Mouse (Mus musculus): ENCODE measurements around the gene Kcnk3. TPM values are rescaled to one million over a fixed set of nuclear protein-coding genes. Genes with fewer than 3 reads are reported as not detected.

Kcnk3 gene
- polyA plus RNA-seq, 1 experiment from 2014 or later, result 0.27 TPM

DNA sequence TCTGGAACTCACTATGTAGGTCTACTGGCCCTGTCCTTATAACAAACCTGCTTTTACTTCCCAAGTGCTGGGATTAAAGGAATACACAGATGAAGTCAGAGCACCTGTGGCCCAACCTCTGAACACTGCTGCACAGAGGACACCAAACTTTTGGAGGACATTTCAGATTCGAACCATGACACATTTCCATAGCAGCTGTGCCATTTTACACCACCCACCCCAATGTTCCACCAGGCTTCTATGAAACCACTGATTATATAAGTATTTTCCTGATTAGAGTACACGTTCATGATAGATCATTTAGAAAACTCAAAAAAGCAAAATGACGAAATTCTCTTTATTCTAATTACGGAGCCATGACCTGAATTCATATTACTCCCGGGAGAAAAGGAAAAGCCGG, 78.0 kb downstream of the Kcnk3 start:
- WGBS, result 70% methylated on average over 6 of the region's 6 CpGs
- H3K9me3 ChIP-seq (ENCODE audit: control insufficient read depth, low read length), result no peaks in the 10 kb centered on the region
- H3K4me3 ChIP-seq (ENCODE audit: low read depth, low read length), result peak overlapping the region; percentile 81
- peaks cover 12% of the 10 kb centered on the region for H3K4me1 ChIP-seq (ENCODE audit: control insufficient read depth, insufficient read depth, low read length)
- peak overlapping the region; percentile 60 for H3K4me2 ChIP-seq
- peak overlapping the region; percentile 67 for H3K9ac ChIP-seq (ENCODE audit: low read length)
- DNase-seq (ENCODE audit: low spot score, missing footprints) (no peak), ATAC-seq (ENCODE audit: low FRiP score) (no peak)
- peaks cover 2% of the 10 kb centered on the region; the same call in 1 of the 2 replicates for H3K36me3 ChIP-seq (ENCODE audit: control insufficient read depth, insufficient read depth, low read length)
- no peaks in the 10 kb centered on the region for H3K27me3 ChIP-seq (ENCODE audit: control insufficient read depth, insufficient read depth, low read length)
- H3K27ac ChIP-seq (ENCODE audit: low read depth, low read length), result no peak overlapping the region; the same call in 1 of the 2 replicates

DNA sequence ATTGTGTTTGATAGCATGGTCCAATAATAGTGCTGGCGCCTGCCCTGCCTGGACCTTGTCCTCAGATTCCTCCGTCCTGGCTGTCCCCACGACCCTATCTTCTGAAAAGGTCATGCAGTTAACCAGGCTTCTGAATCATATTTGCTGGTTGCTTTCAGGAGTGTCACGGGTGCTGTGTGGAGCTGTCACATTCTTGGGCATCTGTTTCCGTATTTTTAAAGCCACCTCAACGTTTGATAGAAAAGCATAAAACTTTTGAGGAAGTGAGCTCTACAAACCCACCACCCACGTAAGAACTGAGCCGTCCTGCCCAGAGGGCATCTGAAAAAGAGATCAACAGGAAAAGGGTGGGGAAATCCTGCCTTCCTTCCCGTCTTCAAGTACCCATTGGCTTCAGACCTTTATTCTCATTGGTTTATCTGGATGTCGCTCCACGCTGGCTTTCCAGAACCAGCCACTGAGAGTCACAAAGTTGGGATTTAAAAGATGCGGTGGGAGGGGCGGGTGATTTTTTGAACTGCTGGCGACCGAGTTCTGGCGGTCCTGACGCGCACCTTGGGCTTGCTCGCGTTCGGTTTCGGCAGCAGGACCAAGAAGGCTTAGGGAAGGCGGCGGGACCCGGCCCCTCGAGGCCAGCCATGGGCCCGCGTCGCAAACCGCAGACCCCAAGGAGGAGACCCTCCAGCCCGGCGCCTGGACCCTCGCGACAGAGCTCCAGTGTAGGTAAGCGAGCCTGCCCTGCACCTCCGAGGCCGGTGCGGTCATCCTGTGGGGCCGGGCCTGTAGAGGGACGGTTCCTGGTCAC, 78.6 kb downstream of the Kcnk3 start, which contains the start of gene Cenpa:
Cenpa (plus strand) TSS at position 387 of the 805 bp plus-strand sequence.
- ATAC-seq (ENCODE audit: low FRiP score), result peak; percentile 96
- Histone ChIP-seq H3K4me3 (ENCODE audit: low read depth, low read length) (peak within 1 kb of the TSS; percentile 81), H3K4me1 (ENCODE audit: control insufficient read depth, insufficient read depth, low read length) (peaks cover 12% of the 10 kb centered on the region), H3K27me3 (ENCODE audit: control insufficient read depth, insufficient read depth, low read length) (no peaks in the 10 kb centered on the region), H3K9me3 (ENCODE audit: control insufficient read depth, low read length) (no peaks in the 10 kb centered on the region), H3K27ac (ENCODE audit: low read depth, low read length) (peak within 1 kb of the TSS; percentile 48; the same call in 1 of the 2 replicates), H3K36me3 (ENCODE audit: control insufficient read depth, insufficient read depth, low read length) (peaks cover 3% of the 10 kb centered on the region; the same call in 1 of the 2 replicates), H3K4me2 (peak within 1 kb of the TSS; percentile 63), H3K9ac (ENCODE audit: low read length) (peak within 1 kb of the TSS; percentile 89)
- DNase-seq (ENCODE audit: low spot score, missing footprints), result peak; percentile 97
- under 1% methylated on average over 40 of the region's 40 CpGs for WGBS

- under 1% methylated on average over 13 of the region's 13 CpGs for WGBS
- DNase-seq (ENCODE audit: low spot score, missing footprints) (no peak), ATAC-seq (ENCODE audit: low FRiP score) (no peak)
- peak overlapping the region; percentile 63 for H3K4me2 ChIP-seq
- peak overlapping the region; percentile 48; the same call in 1 of the 2 replicates for H3K27ac ChIP-seq (ENCODE audit: low read depth, low read length)
- H3K9me3 ChIP-seq (ENCODE audit: control insufficient read depth, low read length), result no peaks in the 10 kb centered on the region
- H3K36me3 ChIP-seq (ENCODE audit: control insufficient read depth, insufficient read depth, low read length), result peaks cover 6% of the 10 kb centered on the region; the same call in 1 of the 2 replicates
- peaks cover 12% of the 10 kb centered on the region for H3K4me1 ChIP-seq (ENCODE audit: control insufficient read depth, insufficient read depth, low read length)
- peak overlapping the region; percentile 89 for H3K9ac ChIP-seq (ENCODE audit: low read length)
- no peaks in the 10 kb centered on the region for H3K27me3 ChIP-seq (ENCODE audit: control insufficient read depth, insufficient read depth, low read length)
- H3K4me3 ChIP-seq (ENCODE audit: low read depth, low read length), result peak overlapping the region; percentile 81
Observed at GRCm38 (mm10) chr5:30667215-30667614, 79.2 kb downstream of the Kcnk3 start.

GRCm38 (mm10) chr5:30667686-30668085, 79.7 kb downstream of the Kcnk3 start:
- Histone ChIP-seq H3K4me3 (ENCODE audit: low read depth, low read length) (peak overlapping the region; percentile 81), H3K4me2 (peak overlapping the region; percentile 63), H3K27me3 (ENCODE audit: control insufficient read depth, insufficient read depth, low read length) (no peaks in the 10 kb centered on the region), H3K9me3 (ENCODE audit: control insufficient read depth, low read length) (no peaks in the 10 kb centered on the region), H3K4me1 (ENCODE audit: control insufficient read depth, insufficient read depth, low read length) (peaks cover 12% of the 10 kb centered on the region), H3K9ac (ENCODE audit: low read length) (peak overlapping the region; percentile 89), H3K27ac (ENCODE audit: low read depth, low read length) (no peak overlapping the region), H3K36me3 (ENCODE audit: control insufficient read depth, insufficient read depth, low read length) (peaks cover 9% of the 10 kb centered on the region)
- DNase-seq (ENCODE audit: low spot score, missing footprints) (no peak), ATAC-seq (ENCODE audit: low FRiP score) (no peak)
- WGBS, result 6% methylated on average over 3 of the region's 3 CpGs

DNA sequence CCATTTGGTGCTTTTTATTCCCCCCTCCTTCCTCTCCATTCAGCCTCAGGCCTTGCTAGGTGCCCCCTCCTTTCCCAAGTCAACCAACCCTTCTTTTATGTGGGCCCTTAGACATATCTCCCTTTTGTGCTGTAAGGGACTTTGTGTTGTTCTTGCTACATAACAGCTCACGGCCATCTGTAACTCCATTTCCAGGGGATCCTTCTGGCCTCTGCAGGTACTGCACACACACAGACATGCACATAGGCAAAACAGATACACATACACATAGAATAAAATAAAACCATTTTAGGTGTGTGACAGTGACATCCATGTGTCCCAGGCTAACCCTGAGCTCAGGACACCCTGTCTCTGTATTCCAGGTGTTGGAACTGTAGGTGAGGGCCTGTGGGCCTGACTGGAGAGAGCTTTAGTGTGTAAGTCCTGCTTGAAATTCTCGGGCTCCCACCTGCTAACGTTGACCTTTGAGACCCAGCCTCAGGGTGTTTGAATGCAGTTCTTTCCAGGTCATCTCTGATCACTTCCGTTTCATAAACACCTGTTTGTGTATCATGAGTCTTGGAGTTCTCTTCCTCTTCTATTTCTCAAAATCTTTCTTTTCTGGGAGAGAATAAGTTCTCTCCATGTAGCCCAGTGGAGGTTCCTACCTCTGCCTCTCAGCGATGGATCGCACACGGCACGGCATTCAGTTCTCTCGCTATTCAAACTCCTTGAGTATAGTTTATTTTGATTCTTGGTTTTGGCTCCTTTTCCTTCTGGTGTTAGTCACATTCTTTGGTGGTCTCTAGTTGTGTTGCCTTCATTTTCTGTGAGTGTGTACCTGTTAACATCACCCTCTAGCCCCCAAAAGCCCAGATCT, 80.9 kb downstream of the Kcnk3 start:
- Histone ChIP-seq H3K9me3 (ENCODE audit: control insufficient read depth, low read length) (no peaks in the 10 kb centered on the region), H3K9ac (ENCODE audit: low read length) (no peak overlapping the region), H3K4me1 (ENCODE audit: control insufficient read depth, insufficient read depth, low read length) (peaks cover 12% of the 10 kb centered on the region), H3K27ac (ENCODE audit: low read depth, low read length) (no peak overlapping the region), H3K27me3 (ENCODE audit: control insufficient read depth, insufficient read depth, low read length) (no peaks in the 10 kb centered on the region), H3K4me3 (ENCODE audit: low read depth, low read length) (no peak overlapping the region), H3K36me3 (ENCODE audit: control insufficient read depth, insufficient read depth, low read length) (peaks cover 20% of the 10 kb centered on the region), H3K4me2 (no peak overlapping the region)
- ATAC-seq (ENCODE audit: low FRiP score) (no peak), DNase-seq (ENCODE audit: low spot score, missing footprints) (no peak)
- 95% methylated on average over 9 of the region's 9 CpGs for WGBS

- Histone ChIP-seq H3K36me3 (ENCODE audit: control insufficient read depth, insufficient read depth, low read length) (peaks cover 25% of the 10 kb centered on the region), H3K4me2 (no peak overlapping the region), H3K27ac (ENCODE audit: low read depth, low read length) (no peak overlapping the region), H3K4me1 (ENCODE audit: control insufficient read depth, insufficient read depth, low read length) (peaks cover 12% of the 10 kb centered on the region), H3K9ac (ENCODE audit: low read length) (no peak overlapping the region), H3K4me3 (ENCODE audit: low read depth, low read length) (no peak overlapping the region), H3K27me3 (ENCODE audit: control insufficient read depth, insufficient read depth, low read length) (no peaks in the 10 kb centered on the region), H3K9me3 (ENCODE audit: control insufficient read depth, low read length) (no peaks in the 10 kb centered on the region)
- 96% methylated on average over 3 of the region's 3 CpGs for WGBS
- ATAC-seq (ENCODE audit: low FRiP score), result no peak
- DNase-seq (ENCODE audit: low spot score, missing footprints), result no peak
Observed at GRCm38 (mm10) chr5:30669496-30669830, 81.5 kb downstream of the Kcnk3 start.

GRCm38 (mm10) chr5:30670091-30670490, 82.1 kb downstream of the Kcnk3 start:
- peaks cover 28% of the 10 kb centered on the region for H3K36me3 ChIP-seq (ENCODE audit: control insufficient read depth, insufficient read depth, low read length)
- no peak overlapping the region for H3K27ac ChIP-seq (ENCODE audit: low read depth, low read length)
- peaks cover 12% of the 10 kb centered on the region for H3K4me1 ChIP-seq (ENCODE audit: control insufficient read depth, insufficient read depth, low read length)
- 92% methylated on average over 7 of the region's 7 CpGs for WGBS
- H3K9me3 ChIP-seq (ENCODE audit: control insufficient read depth, low read length), result no peaks in the 10 kb centered on the region
- ATAC-seq (ENCODE audit: low FRiP score) (no peak), DNase-seq (ENCODE audit: low spot score, missing footprints) (no peak)
- no peak overlapping the region for H3K9ac ChIP-seq (ENCODE audit: low read length)
- H3K4me3 ChIP-seq (ENCODE audit: low read depth, low read length), result no peak overlapping the region
- H3K27me3 ChIP-seq (ENCODE audit: control insufficient read depth, insufficient read depth, low read length), result no peaks in the 10 kb centered on the region
- H3K4me2 ChIP-seq, result no peak overlapping the region

DNA sequence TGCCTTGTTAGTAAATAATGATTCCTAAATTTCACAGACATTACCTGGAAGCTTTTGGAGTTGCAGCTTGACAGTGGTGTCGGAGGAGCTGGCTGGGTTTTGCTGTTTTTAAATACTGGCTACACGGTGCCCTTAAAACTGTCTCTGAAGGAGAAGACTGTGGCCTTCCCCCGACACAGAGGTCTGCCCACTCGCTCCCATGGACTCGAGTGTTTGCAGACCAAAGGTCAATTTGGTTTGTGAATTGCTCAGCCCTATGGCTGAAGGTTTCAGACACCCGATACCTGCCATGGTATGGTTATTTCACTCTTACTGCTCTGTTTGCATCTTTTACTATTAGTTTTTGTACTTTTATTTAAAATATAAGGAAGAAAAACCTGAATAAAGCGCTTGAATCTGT, 86.0 kb downstream of the Kcnk3 start:
- WGBS, result 85% methylated on average over 7 of the region's 7 CpGs
- H3K36me3 ChIP-seq (ENCODE audit: control insufficient read depth, insufficient read depth, low read length), result peaks cover 33% of the 10 kb centered on the region
- no peak overlapping the region for H3K9ac ChIP-seq (ENCODE audit: low read length)
- no peak overlapping the region for H3K4me3 ChIP-seq (ENCODE audit: low read depth, low read length)
- no peak overlapping the region for H3K4me2 ChIP-seq
- ATAC-seq (ENCODE audit: low FRiP score), result no peak
- no peak overlapping the region for H3K27ac ChIP-seq (ENCODE audit: low read depth, low read length)
- H3K27me3 ChIP-seq (ENCODE audit: control insufficient read depth, insufficient read depth, low read length), result no peaks in the 10 kb centered on the region
- no peak for DNase-seq (ENCODE audit: low spot score, missing footprints)
- H3K9me3 ChIP-seq (ENCODE audit: control insufficient read depth, low read length), result no peaks in the 10 kb centered on the region
- H3K4me1 ChIP-seq (ENCODE audit: control insufficient read depth, insufficient read depth, low read length), result peaks cover 2% of the 10 kb centered on the region
